11 mouse cellular contexts compared by ENCODE assay signal in genomic region chr12:28829502-28829901, GRCm38 (mm10).
DNase-seq lines count a peak whose midpoint lies in the region; ATAC-seq and TF ChIP-seq lines count a peak whose summit lies in the region.
"Had no signal": no experiment of that assay in that cellular context is flagged by ENCODE, and none has a peak within 500 bp of the region (broad histone marks: within the 10 kb centered on the region; RNA-seq: fewer than 3 reads in every experiment).

No protein-coding gene starts in this region.

- DNase-seq in layer of hippocampus, adult 2 months (ENCODE audit: low spot score in 2 of 2) = no peak
- DNase-seq in layer of hippocampus, adult 8-10 months (ENCODE audit: low spot score in 2 of 2) = no peak
- peak; percentile 63 for DNase-seq in T-cell, adult 2 months (ENCODE audit: low spot score)
- DNase-seq in liver = peak; percentile 25
- peak; percentile 86 for DNase-seq in thymus, postnatal 0 days (ENCODE audit: low spot score)
- no peak for DNase-seq in right cerebral cortex, adult 18-20 months
- no peak for DNase-seq in forebrain, embryonic 14.5 days (ENCODE audit: low spot score)
- no peak for DNase-seq in cerebellum, postnatal 10 days

- 0 out of 2 replicates have a peak, but pooled peaks cover 6% of the 10 kb centered on the region for H3K36me3 ChIP-seq in forebrain, embryonic 14.5 days (ENCODE audit: control insufficient read depth, insufficient read depth, low read length)
- H3K36me3 ChIP-seq: embryonic facial prominence, embryonic 13.5 days; heart, embryonic 15.5 days had no signal

- no peaks in the 10 kb centered on the region for H3K27me3 ChIP-seq in forebrain, embryonic 14.5 days (replicated peaks; ENCODE audit: control insufficient read depth, insufficient read depth, low read length)
- H3K27me3 ChIP-seq: embryonic facial prominence, embryonic 13.5 days; heart, embryonic 15.5 days had no signal

- 95% methylated on average over 3 of the region's 3 CpGs for WGBS in forebrain, embryonic 14.5 days

- H3K4me1 ChIP-seq in forebrain, embryonic 14.5 days (ENCODE audit: control insufficient read depth, insufficient read depth, low read length) = no peaks in the 10 kb centered on the region
- H3K4me1 ChIP-seq: embryonic facial prominence, embryonic 13.5 days; heart, embryonic 15.5 days; limb, embryonic 10.5 days had no signal

- no peak overlapping the region for H3K9ac ChIP-seq in forebrain, embryonic 14.5 days (ENCODE audit: low read length)
- H3K9ac ChIP-seq: embryonic facial prominence, embryonic 13.5 days; heart, embryonic 15.5 days had no signal

- no peak overlapping the region for H3K4me3 ChIP-seq in layer of hippocampus, adult 2 months
- H3K4me3 ChIP-seq in forebrain, embryonic 14.5 days (ENCODE audit: low read depth, low read length) = no peak overlapping the region
- H3K4me3 ChIP-seq: embryonic facial prominence, embryonic 13.5 days; heart, embryonic 15.5 days; limb, embryonic 10.5 days had no signal

- peak; percentile 64 for TF ChIP-seq CTCF in layer of hippocampus, adult 2 months (conservative IDR thresholded peaks at IDR 0.05)

- no peak overlapping the region for H3K27ac ChIP-seq in layer of hippocampus, adult 2 months
- no peak overlapping the region for H3K27ac ChIP-seq in forebrain, embryonic 14.5 days (ENCODE audit: low read depth, low read length)
- H3K27ac ChIP-seq: embryonic facial prominence, embryonic 13.5 days; heart, embryonic 15.5 days; limb, embryonic 10.5 days had no signal

- no peaks in the 10 kb centered on the region for H3K9me3 ChIP-seq in forebrain, embryonic 14.5 days (replicated peaks; ENCODE audit: control insufficient read depth, low read length)
- H3K9me3 ChIP-seq: embryonic facial prominence, embryonic 13.5 days; heart, embryonic 15.5 days; limb, embryonic 10.5 days had no signal

- ATAC-seq in forebrain, embryonic 14.5 days = no peak

- H3K4me2 ChIP-seq in forebrain, embryonic 14.5 days (ENCODE audit: low read length) = no peak overlapping the region
- H3K4me2 ChIP-seq: embryonic facial prominence, embryonic 13.5 days; heart, embryonic 15.5 days had no signal

Comparison
In these comparisons a context has a peak if more than half of its experiments do, and no peak if none do; other contexts are left out.
1. DNase-seq: peak in T-cell, adult 2 months (single experiment), liver (single experiment) and thymus, postnatal 0 days (single experiment); none in layer of hippocampus, adult 2 months (0 of 2), layer of hippocampus, adult 8-10 months (0 of 2), right cerebral cortex, adult 18-20 months (single experiment), forebrain, embryonic 14.5 days (single experiment) and cerebellum, postnatal 10 days (0 of 2).